Mouse (Mus musculus) spleen, adult 2 months (tissue): ENCODE results near the gene Fyn. TPM values are rescaled to one million over a fixed set of nuclear protein-coding genes. Genes with fewer than 3 reads are reported as not detected.

ENCODE experiments used
- DNase-seq, 2 experiments: peaks; one replicate each; pipeline versions ENCODE4 v3.0.0 to v3.0.0-alpha.2; 2012 to 2021; ENCODE audit warnings: low spot score in 2 of 2, low read depth in 1 of 2
- H3K27ac ChIP-seq: fragments of 200-500 bp; 2 replicates; pipeline ENCODE4 v1.5.1; 2012; ENCODE audit warnings: low read length, inconsistent platforms; ENCODE audit not compliant: insufficient read depth
- H3K27me3 ChIP-seq: fragments of 200-500 bp; 2 replicates; pipeline ENCODE4 v1.6.1; 2012; ENCODE audit warnings: mild to moderate bottlenecking, moderate library complexity, low read length, inconsistent platforms; ENCODE audit not compliant: control insufficient read depth, insufficient read depth
- H3K36me3 ChIP-seq: fragments of 200-500 bp; 2 replicates; pipeline ENCODE4 v1.6.1; 2012; ENCODE audit warnings: mild to moderate bottlenecking, low read length, inconsistent platforms; ENCODE audit not compliant: control insufficient read depth, insufficient read depth
- H3K4me1 ChIP-seq: fragments of 200-500 bp; 2 replicates; pipeline ENCODE4 v1.6.1; 2011; ENCODE audit warnings: inconsistent platforms; ENCODE audit not compliant: control insufficient read depth, insufficient read depth, insufficient read length
- H3K4me3 ChIP-seq: fragments of 200-500 bp; 2 replicates; pipeline ENCODE4 v1.5.1; 2011; ENCODE audit warnings: mild to moderate bottlenecking, inconsistent platforms; ENCODE audit not compliant: insufficient read depth, insufficient read length; ENCODE audit errors: extremely low read depth
- CTCF ChIP-seq: fragments of 200-500 bp; IDR thresholded peaks from 2 replicates; pipeline ENCODE4 v1.5.1; 2011; ENCODE audit warnings: mild to moderate bottlenecking, inconsistent platforms; ENCODE audit not compliant: insufficient read depth, insufficient read length, insufficient replicate concordance; ENCODE audit errors: extremely low read depth
- POLR2A ChIP-seq: fragments of 200-500 bp; IDR thresholded peaks from 2 replicates; pipeline ENCODE4 v1.6.1; 2011; ENCODE audit warnings: low read depth, low read length, inconsistent platforms
- WGBS: fragments of 180-500 bp; shearing (Covaris S2); methylation state at CpG from one replicate; pipeline ENCODE4 v1.1.7; 2018; 5-methylcytosine and 5-hydroxymethylcytosine counted together
- polyA plus RNA-seq: library from polyadenylated mRNA; depleted of rRNA; stranded (reverse); fragments of >200 nt; gene quantifications from 2 replicates; pipeline ENCODE4 v1.2.3, GENCODE M21; 2012; rRNA removed

Gene Fyn
- polyA plus RNA-seq, 1 experiment: 38.0 TPM

GRCm38 (mm10) chr10:39613973-39614372, 245.3 kb downstream of the Fyn start:
- WGBS: 7% methylated on average over 2 of the region's 2 CpGs
- H3K27ac ChIP-seq: peak overlapping the region; percentile 35; the same call in 1 of the 2 replicates
- DNase-seq: no peak
- TF ChIP-seq CTCF: no peak
- H3K36me3 ChIP-seq: 0 out of 2 replicates have a peak, but pooled peaks cover 2% of the 10 kb centered on the region
- peaks cover 2% of the 10 kb centered on the region; the same call in 1 of the 2 replicates for H3K4me1 ChIP-seq
- peak overlapping the region; percentile 83; the same call in 1 of the 2 replicates for H3K4me3 ChIP-seq
- no peaks in the 10 kb centered on the region for H3K27me3 ChIP-seq

GRCm38 (mm10) chr10:39614676-39615075, 246.0 kb downstream of the Fyn start:
- Histone ChIP-seq H3K4me1 (peaks cover 2% of the 10 kb centered on the region; the same call in 1 of the 2 replicates), H3K36me3 (0 out of 2 replicates have a peak, but pooled peaks cover 2% of the 10 kb centered on the region), H3K4me3 (no peak overlapping the region), H3K27me3 (no peaks in the 10 kb centered on the region), H3K27ac (no peak overlapping the region)
- 52% methylated on average over 6 of the region's 6 CpGs for WGBS
- DNase-seq: no peak
- TF ChIP-seq CTCF: no peak
- no peak for TF ChIP-seq POLR2A

Other genes with a start within 250 kb of the Fyn start
- 0.33 and 0.36 TPM in 2 replicates for gene Fam229b, start 234.9 kb upstream of the Fyn start, polyA plus RNA-seq
- 1.5 and 3.4 TPM in 2 replicates for gene Tube1, start 234.9 kb upstream of the Fyn start, polyA plus RNA-seq
- 0.05 TPM in 1 of 2 replicates, not detected in the other for gene Ccn6, start 205.1 kb upstream of the Fyn start, polyA plus RNA-seq
- gene Traf3ip2, start 244.1 kb downstream of the Fyn start, polyA plus RNA-seq: 23.8 and 26.8 TPM in 2 replicates